Mouse (Mus musculus): ENCODE measurements around the gene Tedc1.
A peak's percentile ranks its signal among the peaks of the same experiment; 100 is the strongest.

The Tedc1 gene

DNA sequence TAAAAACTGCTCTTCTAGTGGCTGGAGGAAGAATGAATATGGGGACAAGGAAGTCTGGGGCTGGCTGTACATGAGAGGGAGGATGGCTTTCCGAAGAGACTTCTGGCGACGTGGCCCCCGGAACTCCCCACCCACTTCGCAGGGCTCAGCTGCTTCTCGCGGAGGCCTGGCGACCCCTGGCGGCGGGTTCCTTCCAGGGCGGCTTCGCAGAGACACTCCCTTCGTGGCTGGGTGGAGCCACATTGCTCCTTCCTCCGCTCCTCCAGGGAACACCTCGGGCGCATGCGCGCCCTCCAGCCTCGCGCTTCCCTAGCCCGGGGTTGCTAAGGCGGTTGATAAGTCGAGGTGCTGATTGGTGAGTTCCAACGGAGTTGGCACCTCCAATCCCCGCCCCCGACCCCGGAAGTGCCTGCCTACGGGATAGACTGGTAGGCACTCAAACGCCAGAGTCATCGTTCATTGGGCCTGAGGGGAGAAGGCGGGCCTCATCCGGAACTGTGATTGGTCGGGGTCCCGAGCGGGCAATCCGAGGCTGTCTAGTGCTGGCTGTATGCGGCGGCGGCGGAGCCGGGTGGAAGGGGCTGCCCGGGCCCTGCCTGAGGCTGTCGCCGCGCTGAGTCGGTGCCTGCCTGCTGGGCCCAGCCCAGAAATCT lies at the start of gene Tedc1:
TSS of gene Tedc1 (plus strand) at position 535 of the 653 bp plus-strand sequence.
- peak; percentile 98 for DNase-seq (ENCODE audit: extremely low spot score)

- no peak for DNase-seq (ENCODE audit: extremely low spot score)
Observed at GRCm38 (mm10) chr12:113107431-113108124, 48.6 kb upstream of the Tedc1 start.

- no peak for DNase-seq (ENCODE audit: extremely low spot score)
Observed at GRCm38 (mm10) chr12:113108528-113109283, 47.5 kb upstream of the Tedc1 start.

DNA sequence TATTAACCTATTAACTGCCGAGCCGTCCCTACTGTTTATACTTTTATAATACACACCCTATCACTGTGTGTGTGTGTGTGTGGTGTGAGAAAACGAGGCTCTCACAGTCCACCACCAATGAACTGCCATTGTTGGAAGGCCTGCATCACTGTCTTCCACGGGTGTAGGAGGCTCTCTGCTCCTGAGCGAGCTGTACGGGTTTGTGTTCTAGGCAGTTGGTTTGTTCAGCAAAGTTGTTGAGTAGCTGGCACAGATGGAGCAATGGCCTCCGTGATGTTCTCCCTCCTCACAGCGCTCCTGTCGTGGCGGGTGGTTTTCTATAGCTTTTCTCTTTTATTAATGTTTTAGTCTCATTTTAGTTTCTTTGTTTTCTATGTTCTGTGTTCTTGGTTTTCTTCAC lies 46.4 kb upstream of the Tedc1 start:
- no peak for DNase-seq (ENCODE audit: extremely low spot score)

DNA sequence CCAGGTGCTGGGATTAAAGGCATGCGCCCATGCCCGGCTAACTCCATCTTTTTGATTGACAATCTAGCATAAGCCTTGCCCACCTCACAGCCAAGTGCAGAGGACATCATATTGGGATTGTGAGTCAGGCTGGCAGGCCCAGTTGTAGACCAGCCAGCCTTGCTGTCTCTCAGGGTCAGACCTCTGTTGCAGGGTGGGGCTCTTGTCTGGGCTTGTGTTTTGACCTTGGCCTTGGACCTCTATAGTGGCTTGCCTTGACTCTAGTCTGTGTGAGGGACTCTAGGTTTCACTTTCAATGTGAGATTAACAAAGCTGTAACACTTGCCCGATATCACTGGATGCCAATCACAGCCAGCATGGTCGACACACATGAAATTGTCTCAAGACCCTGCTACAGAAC lies 42.1 kb upstream of the Tedc1 start:
- no peak for DNase-seq (ENCODE audit: extremely low spot score)

GRCm38 (mm10) chr12:113114856-113115538 lies 41.2 kb upstream of the Tedc1 start:
- DNase-seq (ENCODE audit: extremely low spot score), result no peak

DNA sequence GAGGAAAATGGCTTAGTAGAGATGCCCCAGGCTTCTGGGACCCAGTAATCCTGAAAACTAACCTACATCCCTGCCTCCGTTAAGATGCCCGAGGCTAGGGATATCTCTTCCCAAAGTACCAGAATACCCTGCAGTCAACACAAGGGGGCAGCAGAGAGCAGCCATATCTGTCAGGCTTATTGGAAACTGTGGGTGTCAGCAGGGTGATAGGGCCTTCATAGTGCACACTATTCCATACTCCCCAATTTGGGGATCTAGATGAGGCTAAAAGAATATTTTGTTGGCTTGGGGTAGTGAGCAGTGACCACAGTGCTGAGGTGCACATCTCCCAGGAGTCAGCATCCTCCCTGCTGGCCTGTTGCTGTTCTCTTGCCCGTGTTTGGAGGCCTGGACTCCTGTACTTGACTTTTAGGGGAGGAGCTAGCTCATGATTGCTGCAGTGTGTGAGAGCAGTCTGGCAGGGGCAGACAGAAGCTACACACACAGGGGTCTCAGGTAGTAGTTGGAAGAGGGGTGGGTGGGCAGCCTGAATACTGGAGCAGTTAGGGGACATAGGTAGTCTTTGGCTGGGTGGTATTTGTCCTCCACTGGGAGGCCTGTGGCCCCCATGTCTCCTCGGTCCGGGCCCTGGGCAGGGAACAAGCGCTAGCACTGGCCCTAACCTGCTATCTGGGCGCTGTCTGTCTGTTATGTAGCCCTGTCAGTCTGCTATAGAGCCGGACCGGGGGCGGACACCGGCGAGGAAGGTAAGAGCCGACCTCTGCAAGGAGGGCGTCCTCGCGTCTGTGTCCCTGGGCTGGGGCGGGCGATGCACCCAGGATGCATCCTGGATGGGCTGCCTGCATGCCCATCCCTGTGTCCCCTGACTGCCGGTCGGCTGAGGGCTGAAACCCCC lies 36.5 kb upstream of the Tedc1 start:
- peak; percentile 70 for DNase-seq (ENCODE audit: extremely low spot score)

- DNase-seq (ENCODE audit: extremely low spot score), result no peak
Observed at GRCm38 (mm10) chr12:113124726-113125125, 31.5 kb upstream of the Tedc1 start.

DNA sequence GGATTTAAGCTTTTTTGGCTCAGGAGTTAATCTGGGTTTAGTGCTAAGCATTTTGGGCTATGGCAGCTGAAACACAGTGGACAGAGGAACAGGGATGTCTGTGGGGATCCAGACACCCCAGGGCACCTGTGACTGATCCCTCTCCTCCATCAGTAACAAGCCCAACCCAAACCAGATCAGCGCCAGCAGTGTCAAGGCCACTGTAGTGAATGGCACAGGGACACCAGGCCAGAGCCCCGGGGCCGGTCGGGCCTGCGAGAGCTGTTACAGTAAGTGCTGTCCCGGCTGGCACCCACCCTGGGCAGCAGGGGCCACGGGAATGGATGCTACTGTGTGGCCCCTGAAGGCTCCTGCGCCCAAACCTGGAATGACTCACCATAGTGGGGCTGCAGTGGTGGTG lies 25.5 kb upstream of the Tedc1 start:
- DNase-seq (ENCODE audit: extremely low spot score), result no peak

DNA sequence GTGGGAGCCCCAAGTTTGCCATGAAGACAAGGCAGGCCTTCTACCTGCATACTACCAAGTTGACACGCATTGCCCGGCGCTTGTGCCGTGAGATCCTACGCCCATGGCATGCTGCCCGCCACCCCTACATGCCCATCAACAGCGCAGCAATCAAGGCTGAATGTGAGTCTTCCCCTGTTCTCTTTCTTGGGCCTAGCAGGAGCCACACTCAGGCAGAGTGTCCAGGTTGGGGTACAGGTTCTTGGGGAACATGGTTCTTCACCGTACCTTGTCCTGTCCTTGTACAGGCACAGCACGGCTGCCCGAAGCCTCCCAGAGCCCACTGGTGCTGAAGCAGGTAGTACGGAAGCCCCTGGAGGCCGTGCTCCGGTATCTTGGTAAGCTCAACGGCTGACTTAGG lies 24.6 kb upstream of the Tedc1 start:
- no peak for DNase-seq (ENCODE audit: extremely low spot score)

DNA sequence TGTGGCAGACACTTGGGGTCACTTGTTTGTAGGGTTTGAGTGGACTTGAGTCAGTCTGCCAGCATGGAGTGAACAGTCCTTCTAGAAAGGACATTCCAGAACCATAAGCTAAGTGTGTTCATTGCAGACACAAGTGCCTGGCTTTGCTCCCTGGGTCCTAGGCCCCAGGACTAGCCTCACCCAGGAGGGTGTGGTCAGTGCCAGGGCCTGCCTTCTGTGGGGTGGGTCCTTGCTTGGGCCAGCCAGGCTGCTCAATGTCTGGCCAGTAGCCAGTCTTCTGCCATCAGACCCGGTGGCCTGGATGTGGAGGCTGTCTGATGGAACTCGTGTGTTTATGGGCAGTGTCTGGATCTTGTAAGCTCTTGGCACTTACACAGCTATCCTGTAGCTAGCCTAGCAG lies 23.7 kb upstream of the Tedc1 start:
- DNase-seq (ENCODE audit: extremely low spot score), result no peak

DNA sequence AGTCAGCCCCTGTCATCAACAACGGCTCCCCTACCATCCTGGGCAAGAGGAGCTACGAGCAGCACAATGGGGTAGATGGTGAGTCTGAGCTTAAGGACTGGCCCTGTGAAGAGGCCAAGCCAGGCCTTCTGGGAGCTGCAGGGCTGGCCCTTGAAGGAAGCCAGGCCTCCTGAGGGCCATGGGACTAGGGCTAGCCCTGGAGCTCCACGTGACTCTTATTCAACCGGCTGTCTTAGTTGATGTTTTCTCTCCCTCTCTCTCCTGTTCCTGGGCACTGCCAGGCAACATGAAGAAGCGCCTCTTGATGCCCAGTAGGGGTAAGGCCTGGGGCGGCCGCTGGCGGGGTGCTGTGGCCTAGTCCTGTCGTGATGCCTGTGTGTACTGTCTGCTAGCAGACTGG lies 23.0 kb upstream of the Tedc1 start:
- DNase-seq (ENCODE audit: extremely low spot score), result no peak

GRCm38 (mm10) chr12:113133861-113134403 lies 22.3 kb upstream of the Tedc1 start:
- DNase-seq (ENCODE audit: extremely low spot score), result no peak

GRCm38 (mm10) chr12:113134502-113134901 lies 21.7 kb upstream of the Tedc1 start:
- no peak for DNase-seq (ENCODE audit: extremely low spot score)

DNA sequence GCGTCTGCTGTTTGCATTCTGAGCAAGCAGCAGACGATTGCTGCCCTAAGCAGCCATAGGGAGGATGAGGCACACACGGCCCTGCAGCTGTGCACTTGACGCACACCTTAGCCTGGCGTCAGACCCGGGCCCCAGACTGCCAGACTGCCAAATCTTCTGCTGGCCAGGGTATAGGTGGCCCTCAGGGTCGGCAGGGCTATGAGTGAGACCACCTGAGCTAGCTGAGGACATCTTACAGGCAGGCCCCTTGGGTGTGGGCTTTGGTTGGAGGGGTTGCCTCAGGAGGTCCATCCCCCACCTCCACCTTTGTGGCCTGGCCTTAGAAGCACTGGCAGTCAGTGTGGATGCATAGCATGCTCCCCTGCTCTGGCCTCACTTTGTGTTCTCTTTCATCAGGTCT lies 20.8 kb upstream of the Tedc1 start:
- no peak for DNase-seq (ENCODE audit: extremely low spot score)

- no peak for DNase-seq (ENCODE audit: extremely low spot score)
Observed at GRCm38 (mm10) chr12:113136492-113137020, 19.7 kb upstream of the Tedc1 start.

- DNase-seq (ENCODE audit: extremely low spot score), result no peak
Observed at GRCm38 (mm10) chr12:113137260-113138213, 18.7 kb upstream of the Tedc1 start.

- no peak for DNase-seq (ENCODE audit: extremely low spot score)
Observed at GRCm38 (mm10) chr12:113138291-113138690, 17.9 kb upstream of the Tedc1 start.
